Mouse (Mus musculus) liver (tissue): ENCODE data around the gene Pik3r6.
A peak's percentile ranks its signal among the peaks of the same experiment; 100 is the strongest.

Experiments used
- DNase-seq: peaks from one replicate; pipeline ENCODE4 v3.0.0-alpha.2; 2020; ENCODE audit warnings: mixed read lengths

The Pik3r6 gene

DNA sequence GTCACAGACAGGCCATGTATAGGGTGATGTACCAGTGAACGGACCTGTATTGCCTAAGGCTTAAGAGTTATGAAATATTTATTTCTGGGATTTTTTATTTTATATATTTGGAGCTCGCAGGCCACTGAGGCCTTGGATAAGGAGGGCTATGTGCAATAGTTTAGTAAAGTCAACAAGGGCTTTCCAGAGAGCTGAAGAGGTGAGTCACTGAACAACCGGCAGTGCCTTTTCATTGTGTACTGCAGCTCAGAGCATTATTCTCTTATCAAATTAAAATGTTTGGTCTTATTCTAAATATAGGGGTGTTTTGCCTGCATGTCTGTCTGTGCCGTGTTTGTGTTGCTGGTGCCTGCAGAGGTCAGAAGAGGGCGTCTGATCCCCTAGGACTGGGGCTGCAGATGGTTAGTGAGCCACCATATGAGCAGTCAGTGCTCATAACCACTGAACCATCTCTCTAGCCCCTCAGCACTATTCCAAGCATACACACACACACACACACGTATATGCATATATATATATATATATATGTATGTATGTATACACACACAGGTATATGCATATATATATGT, 14.5 kb upstream of the Pik3r6 start:
- DNase-seq, result no peak

DNA sequence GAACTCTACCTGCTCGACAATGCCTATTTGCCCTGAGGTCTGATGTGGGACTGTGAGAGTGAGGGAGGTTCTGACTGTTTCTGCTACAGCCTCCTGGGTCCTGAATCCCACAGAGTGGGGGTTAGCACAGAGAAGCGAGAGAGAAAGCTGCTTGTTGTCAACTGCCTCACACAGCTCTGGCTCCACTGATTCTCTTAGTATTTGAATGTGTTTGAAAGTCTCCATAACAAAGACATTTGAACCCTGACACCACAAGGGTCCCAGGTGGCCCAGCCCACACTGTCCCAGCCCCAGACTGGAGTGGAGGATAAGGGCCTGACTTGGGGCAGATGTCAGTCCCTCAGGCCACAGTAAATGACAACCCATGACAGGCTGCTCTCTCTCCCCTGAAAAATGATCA, 13.6 kb upstream of the Pik3r6 start:
- no peak for DNase-seq

DNA sequence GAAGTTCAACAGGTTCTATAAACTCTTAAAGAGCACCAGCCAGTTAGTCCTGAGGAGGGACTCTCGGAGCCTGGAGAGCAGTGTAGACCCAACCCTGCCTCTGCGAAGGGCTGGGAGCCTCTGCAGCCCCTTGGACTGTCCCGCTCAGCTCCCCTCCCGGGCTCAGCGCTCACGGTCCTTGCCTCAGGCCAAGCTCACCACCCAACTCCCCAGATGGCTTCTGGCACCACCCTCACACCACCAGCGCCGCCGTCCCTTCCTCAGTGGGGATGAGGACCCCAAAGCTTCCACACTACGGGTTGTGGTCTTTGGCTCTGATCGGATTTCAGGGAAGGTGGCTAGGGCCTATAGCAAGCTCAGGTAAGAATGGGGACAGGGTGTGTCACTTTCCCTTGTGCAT, 10.2 kb upstream of the Pik3r6 start:
- no peak for DNase-seq

DNA sequence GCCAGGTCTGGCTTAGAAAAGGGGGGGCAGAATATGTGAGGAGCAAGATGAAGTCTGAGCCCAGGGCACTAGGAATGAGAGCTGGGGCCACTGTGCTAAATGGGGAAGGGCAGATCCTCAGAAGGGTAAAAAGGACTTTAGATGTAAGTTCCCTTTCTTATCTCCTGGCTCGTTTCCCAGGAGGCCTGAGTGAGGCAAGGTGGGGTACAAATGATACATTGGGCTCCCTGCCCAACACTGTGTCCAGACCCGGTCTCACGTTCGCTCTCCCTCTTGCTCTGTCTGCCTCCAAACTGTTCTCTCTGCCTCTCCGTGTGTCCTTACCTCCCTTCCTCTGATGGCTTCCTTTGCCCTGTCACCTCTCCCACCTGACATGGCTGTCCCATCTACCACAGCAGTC, 9.1 kb upstream of the Pik3r6 start:
- DNase-seq, result no peak

DNA sequence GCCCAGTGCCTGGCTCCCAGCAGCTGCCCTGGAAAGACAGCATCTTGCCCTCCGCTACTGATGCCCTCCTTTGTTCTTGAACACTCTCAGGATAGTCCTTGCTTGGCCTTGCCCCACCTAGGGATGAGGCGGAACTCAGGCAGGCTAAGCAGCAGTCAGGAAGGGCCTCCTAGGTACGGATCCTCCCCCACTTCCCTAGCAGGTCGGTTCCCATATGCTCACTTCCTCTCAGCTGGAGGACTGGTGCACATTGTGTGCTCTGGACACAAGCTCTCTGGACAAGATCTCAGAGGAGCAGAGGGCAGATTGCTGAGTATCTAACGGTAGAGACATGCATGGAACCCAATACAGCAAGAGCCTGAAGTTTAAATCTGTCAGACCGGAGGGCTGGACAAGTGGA, 5.7 kb upstream of the Pik3r6 start:
- DNase-seq, result no peak

DNA sequence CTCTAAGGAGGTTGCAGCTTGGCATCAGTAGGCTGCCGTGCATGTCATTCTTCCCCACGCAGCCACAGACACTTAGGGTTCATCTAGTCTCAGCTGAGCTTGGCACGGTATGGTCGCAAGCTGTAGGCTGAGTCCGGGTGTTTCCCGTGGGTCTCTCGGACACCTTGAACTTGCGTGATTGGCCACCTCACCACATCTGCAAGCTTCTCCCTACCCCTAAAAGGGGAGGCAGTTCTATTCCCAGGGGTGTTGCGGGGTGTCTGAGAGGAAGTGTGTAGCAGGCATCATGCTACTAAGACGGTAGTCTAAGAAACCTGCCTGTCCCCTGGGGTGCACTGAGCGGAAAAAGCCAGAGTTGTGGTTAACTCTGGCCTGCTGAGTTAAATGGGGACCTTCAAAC, 4.3 kb upstream of the Pik3r6 start:
- no peak for DNase-seq

DNA sequence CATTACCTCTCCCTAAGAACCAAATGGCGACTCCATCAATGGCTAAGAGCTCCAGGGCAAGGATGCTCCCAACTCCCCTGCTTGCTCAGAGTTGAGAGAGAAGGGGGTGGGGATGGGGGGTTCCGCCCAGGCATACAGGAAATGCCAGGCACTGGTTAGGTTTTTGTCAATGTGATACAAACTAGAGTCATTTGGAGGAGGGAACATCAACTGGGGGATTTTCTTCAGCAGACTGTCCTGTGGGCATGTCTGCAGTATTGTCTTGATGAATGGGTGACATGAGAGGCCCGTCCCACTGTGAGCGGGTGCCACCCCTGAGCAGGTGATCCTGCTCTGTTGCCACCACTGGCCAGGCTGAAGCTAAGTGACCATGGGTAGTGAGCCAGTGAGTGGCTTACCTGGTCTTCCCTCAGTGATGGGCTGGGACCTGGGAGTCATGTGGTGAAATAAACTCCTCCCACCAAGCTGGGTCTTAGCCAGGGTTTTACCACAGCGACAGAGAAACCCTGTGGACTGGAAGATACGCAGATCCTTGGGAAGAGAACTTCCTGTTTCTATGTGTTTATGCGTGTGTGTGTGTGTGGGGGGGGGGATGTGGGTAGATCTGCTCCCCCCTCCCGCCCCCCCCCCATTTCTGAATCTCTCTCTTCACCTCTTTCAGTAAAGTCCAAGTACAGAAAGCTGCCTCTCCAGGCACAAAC, 3.7 kb upstream of the Pik3r6 start:
- DNase-seq, result no peak

DNA sequence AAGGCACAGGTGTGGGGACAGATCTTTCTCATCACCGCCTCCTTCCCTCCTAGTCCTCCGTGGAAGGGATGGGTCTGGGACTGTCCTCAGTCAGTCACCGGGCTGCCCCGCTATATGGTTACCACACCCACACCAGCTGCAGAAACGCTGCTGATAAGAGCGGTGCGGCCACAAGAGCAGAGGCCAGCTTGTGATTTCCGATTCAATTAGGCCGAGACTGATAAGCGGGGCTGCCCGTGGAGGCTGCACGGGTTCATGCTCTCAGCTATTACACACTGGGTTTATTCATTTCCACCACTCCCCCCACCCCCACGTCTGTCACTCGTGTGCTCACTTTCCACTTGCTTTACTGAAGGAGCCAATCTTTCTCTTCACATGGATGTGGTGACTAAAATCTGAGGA, 1.9 kb upstream of the Pik3r6 start:
- peak; percentile 42 for DNase-seq

DNA sequence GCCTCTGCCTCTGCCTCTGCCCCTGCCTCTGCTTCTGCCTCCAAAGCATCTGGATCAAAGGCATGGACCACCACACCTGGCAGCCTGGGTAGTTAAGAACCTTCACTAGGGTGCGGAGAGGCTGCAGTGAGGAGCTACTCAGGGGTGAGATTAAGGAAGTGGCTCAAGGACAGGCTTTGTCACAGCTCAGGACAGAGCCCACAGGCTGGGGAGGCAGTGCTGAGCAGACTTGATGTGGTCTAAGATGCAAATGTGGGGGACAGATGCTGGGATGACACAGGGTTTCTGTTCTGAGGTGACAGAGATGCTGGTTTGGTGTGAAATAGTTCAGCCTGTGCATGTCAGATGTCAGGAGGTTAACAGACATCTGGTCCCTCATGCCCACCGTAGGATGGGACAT, 411 bp upstream of the Pik3r6 start:
- DNase-seq, result no peak

DNA sequence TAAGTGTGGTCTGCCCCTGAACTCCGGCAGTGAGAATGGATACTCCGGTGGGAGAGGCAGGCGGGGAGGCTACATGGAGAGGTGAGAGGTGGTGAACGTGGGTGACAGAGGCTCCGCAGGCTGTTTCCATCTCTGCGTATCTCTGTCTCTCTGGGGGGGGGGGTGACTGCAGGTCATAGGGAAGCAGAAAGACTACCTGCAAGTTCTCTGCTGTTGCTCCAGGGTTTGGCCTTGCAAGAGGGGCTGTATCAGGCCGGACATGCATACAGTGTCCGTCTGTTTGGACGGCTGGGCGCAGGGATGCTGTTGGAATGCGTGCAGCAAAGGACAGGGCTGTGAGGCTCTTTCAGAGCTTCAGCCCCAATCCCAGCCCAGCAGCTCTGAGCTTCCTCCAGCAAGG, 2.1 kb downstream of the Pik3r6 start:
- no peak for DNase-seq

DNA sequence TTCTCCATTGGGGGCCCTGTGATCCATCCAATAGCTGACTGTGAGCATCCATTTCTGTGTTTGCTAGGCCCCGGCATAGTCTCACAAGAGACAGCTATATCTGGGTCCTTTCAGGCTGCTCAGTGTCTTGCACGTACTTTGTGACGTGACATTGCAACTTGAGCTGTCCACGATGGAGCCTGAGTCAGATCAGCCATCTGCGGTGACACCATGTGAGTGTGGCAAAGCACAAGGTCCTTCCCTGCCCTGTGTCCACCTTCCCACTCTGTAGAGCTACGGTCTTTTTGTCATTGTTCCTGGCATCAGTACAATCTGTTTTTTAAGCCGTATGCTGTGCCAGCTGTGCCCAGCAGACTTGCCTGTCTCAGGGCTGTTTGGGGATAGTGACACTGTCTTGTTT, 4.4 kb downstream of the Pik3r6 start:
- no peak for DNase-seq

DNA sequence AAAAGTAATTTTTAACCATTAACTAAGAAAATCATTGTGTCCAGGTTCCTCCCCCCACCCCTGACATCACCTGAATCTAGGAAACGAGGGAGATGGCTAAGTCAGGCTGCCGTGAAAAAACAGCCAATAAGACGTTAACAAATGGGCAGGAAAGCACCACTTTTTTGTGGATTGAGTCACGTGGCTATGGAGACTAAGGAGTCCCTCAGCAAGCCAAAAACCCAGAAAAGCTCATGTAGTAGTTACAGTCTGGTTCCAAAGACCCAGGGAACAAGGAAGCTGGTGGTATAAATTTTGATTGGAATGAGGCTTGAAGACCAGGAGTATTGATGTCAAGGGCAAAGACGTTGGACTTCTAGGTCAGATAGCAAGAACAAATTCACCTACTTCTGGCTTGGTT, 5.8 kb downstream of the Pik3r6 start:
- DNase-seq, result no peak

DNA sequence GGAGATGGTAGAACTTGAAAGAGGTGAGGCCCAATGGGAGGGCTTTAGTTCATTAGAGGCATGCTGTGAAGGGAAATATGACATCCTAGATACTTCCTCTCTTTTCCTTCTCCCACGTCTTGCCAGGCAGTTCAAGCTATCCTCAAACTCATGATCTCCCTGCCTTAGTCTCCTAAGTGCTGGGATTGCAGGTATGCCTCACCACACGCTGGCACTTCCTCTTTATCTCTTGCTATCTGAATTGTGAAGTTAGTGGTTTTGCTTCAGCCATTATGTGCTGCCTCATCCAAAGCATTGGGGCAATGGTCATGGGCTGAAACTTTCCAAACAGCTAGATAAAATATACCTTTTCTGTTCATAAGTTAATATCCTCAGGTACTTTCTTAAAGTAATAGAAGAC, 6.4 kb downstream of the Pik3r6 start:
- DNase-seq, result no peak

DNA sequence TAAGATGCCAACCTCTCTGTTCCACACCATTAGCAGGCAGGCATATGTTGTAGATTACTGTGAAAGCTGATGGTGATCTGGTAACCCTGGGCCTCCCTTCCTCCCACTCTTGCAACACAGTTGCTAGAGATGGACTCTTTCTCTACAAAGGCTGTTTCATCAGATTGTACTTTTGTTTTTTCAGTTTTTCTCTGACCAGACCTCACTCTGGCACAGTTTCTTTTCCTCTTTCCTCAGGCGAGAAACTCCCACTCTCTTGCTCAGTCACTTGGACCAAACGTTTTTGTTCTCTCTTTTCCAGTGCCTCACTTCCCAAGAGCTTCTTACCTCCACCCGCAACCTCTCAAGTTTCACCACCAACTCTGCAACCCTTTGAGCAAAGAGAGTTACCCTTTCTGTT, 11.2 kb downstream of the Pik3r6 start:
- no peak for DNase-seq

DNA sequence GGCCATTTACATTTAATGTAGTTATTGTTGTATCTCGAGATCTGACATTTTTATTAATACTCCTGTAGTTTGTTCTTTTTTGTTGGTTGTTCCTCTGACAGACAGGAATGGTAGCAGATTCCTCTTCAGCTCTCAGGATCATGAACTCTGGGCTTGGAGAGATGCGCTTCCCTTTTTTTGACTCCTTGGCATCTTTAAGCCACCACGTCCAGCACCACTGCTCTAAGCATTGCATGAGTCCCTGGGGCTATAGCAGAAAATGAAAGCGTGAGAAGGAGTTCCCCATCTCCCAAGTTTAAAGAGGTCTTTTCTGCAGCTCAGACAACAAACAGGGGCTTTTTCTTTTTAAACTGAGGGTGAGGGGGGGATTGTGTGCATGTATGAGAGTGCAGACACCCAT, 16.5 kb downstream of the Pik3r6 start:
- no peak for DNase-seq

DNA sequence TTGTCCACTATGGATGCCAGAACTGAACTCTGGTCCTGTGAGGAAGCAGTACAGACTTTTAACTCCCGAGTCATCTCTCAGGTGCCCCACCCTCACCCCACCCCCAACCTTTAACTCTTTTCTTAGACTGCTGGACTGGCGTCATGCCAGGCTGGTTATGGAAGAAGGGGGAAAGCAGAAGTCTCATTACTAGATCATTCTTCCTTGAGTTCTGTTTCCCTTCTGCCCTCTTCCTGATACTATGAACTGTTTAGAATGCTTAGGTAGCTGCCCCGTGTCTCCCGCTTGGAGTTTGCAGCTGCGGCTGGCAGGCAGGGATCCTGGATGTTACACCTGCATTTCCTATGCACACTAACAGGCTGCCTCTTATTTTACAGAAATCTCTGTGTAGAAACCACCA, 17.0 kb downstream of the Pik3r6 start:
- DNase-seq, result no peak

DNA sequence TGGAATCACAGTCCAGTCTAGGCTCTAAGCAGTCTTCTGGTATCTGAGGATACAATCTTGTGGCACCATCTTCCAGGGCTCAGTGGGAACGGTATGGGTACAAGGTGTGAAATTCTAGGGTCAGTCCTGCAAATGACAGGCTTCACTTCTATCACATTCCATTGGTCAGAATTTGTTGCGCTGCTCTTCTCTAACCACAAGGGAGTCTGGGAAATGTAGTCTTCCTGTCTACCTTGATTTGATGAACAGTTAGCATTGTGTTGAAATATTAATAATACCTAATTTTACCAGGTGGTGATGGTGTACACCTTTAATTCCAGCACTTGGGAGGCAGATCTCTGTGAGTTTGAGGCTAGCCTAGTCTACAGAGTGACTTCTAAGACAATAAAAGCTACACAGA, 17.6 kb downstream of the Pik3r6 start:
- no peak for DNase-seq

DNA sequence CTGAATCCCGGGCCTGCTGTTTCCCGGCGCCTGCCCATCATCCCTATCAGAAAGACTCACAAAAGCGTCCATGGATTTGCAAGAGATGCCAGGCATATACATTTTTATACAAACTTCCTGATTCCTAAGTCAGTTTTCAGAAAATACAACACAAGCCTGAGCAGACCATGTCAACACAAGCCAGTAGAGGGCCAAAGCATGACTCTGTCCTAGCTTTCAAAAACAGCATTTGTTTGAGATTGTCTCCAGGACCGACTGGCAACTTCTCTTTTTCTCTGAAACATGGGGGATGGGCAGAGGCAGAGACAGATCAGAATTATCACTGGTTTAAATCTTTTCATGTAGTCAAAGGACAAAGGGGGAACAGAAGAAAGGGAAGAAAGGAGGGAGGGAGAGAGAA, 18.5 kb downstream of the Pik3r6 start:
- DNase-seq, result no peak

DNA sequence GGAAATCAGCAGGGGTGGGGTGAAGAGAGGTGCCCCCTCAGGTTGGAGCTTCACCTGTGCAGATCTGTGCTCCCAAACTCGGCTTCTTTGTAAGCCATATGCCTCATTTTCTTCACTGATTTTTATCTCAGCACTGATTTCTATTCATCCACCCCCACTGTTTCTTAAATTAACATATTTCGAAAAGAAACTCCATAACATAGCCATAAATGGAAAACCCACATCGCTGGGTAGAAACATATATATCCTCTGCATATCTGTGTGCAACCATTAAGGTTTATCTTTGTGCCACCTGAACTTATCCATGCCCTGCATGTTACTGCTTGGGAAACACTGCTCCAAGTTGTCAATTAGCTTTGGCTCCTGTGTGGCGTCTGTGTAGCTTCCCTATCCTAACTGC, 23.6 kb downstream of the Pik3r6 start:
- DNase-seq, result no peak

DNA sequence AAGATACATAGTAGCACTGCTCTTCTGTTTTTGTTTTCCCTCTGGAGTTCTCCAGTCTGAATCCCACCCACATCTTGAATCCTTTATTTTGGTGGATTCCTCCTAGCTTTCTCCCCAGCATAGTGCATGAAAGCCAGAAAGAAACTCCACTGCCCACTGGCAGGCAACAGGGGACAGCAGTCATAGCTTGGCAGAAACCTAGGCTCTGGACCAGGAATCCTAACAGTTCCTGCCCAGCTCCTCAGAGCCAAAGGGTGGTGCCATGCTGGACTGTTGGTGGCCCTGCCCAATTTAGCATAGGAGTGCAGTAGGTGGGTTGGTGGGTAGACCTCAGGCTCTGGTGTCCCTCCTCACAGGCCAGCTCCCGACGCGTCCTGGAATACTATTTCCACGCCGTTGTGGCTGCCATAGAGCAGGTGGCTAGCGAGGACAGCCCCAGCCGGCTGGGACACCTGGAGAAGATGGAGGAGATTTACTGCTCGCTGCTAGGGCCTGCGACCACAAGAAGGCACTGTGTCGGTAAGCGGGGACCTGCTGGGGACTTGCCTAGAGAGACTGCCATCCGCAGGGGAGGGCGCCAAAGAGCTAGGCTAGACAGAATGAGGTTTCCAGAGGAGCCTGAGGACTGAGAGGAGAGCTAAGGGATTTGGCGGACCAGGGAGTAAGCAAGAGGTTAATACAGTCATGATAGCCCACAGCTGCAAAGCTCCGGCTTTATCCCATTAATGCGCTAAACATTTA, 28.4 kb downstream of the Pik3r6 start:
- DNase-seq, result peak; percentile 36

DNA sequence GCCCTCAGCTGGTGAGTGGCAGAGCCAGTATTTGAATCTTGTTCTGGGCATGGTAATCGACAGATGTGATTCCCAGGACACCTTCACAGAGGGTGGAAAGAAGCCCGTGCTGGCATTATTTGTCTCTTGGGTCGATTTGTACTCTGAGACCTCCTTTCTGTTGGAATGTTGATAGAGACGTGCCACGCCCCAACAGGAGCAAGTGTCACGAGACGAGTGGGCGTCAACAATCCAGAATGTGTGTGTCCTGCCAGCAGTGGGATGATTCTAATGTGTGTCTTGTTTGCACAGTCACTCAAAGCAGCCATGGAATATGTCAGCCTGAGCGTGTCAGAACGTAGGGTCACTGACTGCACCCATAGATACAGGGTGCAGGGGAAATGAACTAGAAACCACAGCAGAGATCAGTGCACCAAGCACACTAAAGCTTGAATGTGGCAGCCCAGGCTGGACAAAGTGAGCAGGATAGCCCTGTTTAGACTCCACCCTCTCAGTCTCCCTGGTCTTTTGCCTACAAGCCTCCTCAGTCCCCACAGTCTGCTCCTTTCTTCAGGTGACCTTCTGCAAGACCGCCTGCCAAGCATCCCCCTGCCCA, 29.2 kb downstream of the Pik3r6 start:
- DNase-seq, result no peak

DNA sequence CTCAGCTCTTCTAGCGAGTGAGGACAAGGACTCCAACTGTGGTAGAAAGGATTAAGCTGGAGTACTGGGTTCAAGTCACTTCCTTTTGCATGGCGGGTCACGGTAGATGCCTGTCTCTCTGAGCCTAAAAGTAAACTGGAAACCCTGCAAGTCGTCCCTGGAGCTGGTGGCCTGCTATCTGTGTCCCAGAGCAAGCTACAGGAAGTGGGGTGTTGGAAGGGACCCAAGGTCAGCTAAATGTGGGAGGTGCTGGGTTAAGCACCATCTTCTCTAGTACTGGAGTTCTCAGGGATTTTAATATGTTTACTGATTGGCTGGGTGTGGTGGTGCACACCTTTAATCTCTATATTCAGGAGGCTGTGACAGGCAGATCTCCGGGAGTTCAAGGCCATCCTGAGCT, 30.0 kb downstream of the Pik3r6 start:
- no peak for DNase-seq

DNA sequence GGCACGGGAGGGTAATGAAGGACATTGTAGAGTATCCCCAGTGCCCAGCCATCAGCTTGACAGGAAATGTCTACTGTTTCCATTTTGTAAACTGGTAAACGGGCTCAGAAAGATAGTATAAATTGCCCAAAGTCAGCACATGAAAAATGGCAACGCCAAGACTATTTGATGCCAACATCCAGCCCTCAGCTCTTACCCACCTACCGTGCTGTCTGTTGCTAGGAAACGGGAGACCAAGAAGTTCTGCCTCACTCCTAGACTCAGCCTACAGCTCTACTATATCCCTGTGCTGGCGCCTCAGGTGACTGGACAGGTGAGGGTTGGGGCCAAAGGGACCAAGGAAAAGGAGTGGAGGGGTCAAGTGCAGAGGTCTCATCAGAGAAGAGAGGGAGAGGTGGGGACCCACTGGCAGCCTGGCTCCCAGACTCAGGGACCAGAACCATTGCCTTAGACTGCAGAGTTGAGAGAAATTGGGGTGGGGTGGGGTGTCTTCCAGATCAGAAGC, 31.2 kb downstream of the Pik3r6 start:
- DNase-seq, result no peak

DNA sequence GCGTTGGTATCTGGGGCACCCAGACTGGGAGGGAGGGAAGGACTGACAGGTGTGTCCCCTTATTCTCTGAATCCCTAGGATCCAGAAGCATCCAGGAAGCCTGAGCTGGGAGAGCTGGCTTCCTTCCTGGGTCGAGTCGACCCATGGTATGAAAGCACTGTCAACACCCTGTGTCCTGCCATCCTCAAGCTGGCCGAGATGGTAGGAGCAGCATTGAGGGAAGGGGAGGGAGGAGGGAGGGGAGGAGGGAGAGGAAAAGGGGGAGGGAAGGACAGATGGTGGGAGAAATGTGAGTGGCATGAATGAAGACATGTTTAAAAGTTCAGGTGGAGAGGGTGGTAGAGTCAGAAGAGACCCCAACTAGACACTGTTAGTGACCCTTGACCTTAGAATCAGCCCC, 33.2 kb downstream of the Pik3r6 start:
- no peak for DNase-seq
